Mouse (Mus musculus) lung, adult 18-20 months (tissue): Measurements from ENCODE around the gene Sgpp1.
A peak's percentile ranks its signal among the peaks of the same experiment; 100 is the strongest.

Experiments used
- DNase-seq, 2 experiments: peaks; one replicate each; pipeline ENCODE4 v3.0.0; 2022; ENCODE audit warnings: mixed read lengths in 2 of 2

Gene Sgpp1

DNA sequence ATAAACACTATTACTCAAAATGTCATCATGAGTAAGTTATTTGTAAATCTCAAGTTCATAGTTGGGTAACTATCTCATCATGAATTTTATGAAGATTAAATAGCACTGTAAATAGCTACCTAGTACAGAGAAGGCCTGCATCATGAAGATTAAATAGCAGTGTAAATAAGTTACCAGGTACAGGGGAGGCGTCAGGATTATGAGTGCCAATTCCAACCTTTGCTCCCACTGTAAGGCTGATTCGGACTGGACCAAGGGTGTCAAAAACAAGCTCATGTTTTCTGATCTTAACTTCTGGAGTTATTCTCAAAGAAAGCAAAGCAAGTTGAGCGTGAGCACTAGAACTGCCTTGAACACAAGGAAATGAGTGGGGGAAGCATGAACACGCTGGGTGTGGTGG is 51.9 kb downstream of the Sgpp1 start:
- DNase-seq = no peak

DNA sequence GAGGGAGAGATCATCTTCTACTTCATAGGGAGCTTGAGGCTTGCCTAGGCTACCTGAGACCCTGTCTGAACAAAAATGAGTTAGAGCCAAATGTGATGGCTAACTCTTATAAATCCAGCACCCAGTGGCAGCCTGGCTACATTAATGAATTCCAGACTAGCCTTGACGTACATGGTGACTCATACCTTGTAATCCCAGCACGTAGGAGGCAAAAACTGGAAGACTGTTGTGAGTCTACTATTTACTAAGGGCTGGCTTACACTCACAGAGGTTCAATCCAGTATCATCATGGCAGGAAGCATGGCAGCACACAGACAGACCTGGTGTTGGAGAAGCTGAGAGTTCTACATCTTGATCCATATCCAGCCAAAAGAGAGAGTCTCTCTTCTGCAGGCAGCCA is 52.7 kb downstream of the Sgpp1 start:
- no peak for DNase-seq

DNA sequence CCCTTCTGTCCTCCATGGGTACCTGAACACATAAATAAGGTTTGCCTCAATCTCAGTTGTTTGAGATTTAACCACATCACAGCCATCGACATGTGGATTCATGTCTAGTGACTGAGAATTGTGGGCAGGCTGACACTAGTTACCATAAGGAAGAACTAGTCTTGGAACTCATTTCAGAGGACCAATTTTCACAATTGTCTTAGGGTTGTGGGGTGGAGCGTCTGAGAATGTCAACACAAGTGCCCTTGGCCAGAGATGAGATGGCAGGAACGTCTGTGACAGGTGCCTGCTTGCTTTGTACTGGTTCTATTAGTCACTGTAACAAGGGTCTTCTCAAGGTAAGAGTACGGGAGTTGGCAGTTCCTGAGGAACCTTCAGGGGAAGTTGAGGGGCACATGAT is 54.4 kb downstream of the Sgpp1 start:
- DNase-seq = no peak

DNA sequence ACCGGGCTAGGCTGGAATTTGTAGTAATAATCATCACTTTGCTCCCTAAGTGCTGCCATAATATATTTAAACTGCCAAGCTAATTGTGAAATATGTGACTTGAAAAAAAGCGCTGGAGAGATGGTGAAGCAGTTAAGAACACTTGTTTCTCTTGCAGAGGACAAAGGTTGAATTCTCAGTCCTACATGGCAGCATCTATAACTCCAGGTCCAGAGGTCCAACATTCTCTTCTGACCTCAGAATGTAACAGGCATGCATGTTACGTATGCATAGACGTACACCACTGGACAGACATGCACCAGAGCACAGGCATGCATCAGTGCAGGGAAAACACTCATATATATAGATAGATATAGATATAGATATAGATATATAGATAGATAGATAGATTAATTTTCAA is 57.1 kb downstream of the Sgpp1 start:
- DNase-seq = no peak

DNA sequence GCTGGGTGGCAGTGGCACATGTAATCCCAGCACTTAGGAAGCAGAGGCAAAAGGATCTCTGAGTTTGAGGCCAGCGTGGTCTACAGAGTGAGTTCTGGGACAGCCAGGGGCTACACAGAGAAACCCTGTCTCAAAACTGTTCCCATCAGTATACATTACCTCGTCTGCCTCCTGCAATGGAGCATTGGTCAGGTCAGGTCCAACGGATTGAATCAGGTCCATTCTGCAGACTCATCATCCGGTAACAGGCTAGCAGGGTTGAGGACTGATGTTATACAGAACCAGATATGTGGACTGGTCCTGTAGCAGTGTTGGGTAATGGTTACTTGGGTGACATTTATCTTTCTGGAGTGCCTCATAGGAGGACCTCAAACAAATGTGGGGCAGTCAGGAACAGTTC is 62.9 kb downstream of the Sgpp1 start:
- DNase-seq = no peak

DNA sequence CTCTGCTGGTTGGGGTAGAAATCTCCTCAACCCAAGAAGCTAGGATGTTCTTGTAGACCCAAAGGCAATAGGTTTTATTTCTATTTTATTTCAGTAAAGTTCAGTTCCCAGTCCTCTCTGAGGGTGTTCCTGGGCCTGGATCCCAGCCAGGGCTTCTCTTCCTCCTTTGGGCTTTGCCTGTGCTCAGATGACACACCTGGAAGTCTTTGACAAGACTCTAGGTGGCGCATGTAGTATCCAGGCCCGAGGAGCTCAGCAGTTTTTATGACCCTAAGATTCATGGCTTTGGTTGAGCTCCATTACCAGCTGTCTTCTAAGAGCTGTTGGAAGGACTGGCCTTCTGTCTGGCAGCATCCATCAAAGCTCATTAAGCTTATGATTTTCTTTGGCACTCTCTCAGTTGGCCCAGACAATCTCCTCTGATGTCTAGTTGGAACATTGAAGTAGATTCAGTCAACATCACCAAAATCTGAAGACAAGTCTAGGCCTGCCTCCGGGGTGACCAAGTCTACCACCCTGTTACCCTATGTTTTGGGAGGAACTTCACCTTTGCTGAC is 63.7 kb downstream of the Sgpp1 start:
- DNase-seq = no peak

DNA sequence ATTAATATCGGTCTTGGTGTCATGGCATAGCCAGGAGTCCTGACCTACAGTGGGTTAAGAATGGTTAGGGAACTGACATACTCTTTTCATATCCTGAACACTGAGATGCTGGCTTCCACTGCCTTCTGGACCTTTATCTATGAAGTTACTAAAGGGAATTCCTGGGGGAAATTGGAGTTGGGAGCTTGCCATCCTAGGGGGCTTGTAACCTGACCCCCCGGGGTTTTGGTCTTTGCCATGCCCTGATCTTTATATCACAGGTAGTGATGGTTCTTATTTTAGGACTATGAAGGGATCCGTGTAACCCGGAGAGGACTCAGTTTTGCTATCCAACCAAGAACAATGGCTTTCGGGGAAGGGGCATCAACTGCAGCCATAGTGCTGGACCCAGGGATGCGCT is 64.9 kb downstream of the Sgpp1 start:
- DNase-seq = no peak

DNA sequence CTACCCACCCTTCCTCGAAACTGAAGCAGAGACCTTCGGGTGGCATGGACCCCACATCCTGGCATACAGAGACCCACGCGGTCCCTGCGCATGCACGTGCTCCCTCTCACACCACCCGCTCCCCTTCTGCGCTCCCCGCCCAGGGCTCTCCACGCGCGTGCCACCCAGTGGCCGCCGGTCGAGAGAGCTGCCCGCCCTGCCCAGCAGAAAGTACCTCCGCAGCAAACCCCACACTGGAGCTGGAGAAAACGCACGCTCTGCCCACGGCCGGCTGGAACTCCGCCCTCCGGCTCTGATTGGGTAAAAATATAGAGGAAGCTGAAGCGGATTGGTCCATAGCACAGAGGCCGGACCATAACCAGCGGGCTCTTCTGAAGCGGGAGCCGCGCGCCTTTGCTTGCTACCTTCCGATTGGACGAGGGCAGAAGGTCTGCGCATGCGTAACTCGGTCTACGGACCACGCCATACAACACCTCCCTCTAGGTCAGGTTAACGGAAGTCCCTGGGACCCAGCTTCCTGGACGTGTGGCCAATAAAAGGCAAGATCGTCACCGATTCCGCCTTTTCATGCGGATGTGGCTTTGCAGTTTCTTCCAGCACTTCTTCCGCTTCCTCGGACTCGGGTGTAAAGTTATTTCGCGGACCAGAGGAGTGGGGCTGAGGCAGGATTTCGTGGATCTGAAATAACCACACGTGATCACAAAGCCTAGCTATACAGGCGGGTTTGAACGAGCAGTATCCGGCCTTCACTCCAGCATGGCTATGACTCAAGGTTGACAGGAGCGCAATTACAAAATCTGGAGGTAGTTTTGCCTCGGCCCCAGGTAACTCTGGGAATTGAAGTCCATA is 66.0 kb downstream of the Sgpp1 start, which contains the start of gene Wdr89:
Wdr89 (minus strand) TSS at position 280 of the 849 bp plus-strand sequence.
- DNase-seq = peak; percentile 100

DNA sequence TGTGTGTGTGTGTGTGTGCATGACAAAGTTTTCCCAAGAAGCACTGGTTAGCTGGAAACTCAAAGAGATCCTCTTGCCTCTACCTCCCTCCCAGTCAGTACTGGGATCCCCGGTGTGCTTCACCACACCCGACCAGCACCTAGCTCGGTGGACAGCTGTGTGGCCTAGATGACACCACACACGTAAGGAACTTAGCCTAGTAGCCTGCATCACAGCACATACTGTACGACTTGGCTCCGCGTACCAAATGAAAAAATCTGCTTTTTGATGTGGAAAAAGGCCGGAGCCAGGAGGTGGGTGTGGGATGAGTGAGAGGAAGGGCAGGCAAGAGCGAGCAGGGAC is 66.6 kb downstream of the Sgpp1 start:
- no peak for DNase-seq

DNA sequence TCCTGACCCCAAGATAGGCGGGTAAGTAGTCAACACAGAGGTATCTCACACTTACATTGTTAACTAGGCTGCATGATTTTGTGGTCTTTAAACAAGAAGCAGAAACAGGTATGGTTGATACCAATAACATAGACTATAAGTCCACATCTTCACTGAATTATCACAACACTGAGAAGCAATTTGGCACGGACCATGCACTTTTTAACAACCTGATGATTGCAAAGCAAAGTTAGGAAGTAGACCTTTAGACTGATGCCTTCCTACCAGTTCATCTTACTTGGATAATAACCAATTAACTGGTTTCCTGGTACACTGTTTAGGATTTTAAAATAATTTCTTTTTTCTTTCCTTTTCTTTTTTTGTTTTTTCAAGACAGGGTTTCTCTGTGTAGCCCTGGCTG is 67.3 kb downstream of the Sgpp1 start:
- DNase-seq = no peak

DNA sequence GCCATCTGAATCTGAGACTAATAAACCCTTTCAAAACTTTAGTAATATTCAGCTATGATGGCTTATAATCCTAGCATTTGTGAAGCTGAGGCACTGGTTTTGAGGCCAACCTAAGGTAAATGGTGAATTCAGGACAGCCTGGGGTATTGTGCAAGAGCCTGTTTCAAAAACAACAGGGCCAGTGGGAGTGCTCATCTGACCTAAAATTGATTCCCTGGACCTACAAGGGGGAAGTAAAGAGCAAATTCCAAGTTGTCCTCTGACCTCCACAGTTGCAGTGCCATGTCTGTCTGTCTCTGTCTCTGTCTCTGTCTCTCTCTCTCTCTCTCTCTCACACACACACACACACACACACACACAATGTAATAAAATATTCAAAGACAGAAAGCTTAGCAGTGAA is 68.6 kb downstream of the Sgpp1 start:
- DNase-seq = no peak

DNA sequence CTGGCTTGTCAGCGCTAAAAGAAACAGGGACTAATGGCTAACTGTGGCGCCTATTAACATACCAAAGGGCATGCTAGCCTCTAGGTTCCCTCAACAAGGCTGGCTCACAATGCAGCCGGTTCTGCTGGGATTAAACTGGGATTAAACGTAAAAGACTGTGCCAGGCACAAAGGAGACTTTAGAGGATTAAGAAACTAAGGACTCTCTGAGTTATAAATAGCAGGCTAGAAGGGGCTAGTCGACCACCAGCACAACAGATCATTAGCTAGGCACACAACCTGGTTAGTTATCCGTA is 71.1 kb downstream of the Sgpp1 start:
- no peak for DNase-seq
